Mouse (Mus musculus): Measurements from ENCODE around the gene Tmem199. TPM values are rescaled to one million over a fixed set of nuclear protein-coding genes. Genes with fewer than 3 reads are reported as not detected.

Gene Tmem199
- total RNA-seq, 2 experiments from 2014 or later, result 13.4 to 15.0 TPM

GRCm38 (mm10) chr11:78497071-78497541, 14.9 kb downstream of the Tmem199 start:
- intact Hi-C loops (cut with DNase I; ENCODE audit: low total_unique reads), result no loop called here
- no peak for DNase-seq

- DNase-seq, result peak; percentile 32
- intact Hi-C loops (cut with DNase I; ENCODE audit: low total_unique reads), result no loop called here
Measured at GRCm38 (mm10) chr11:78495904-78496303, 16.1 kb downstream of the Tmem199 start.

GRCm38 (mm10) chr11:78490781-78491241, 21.2 kb downstream of the Tmem199 start:
- DNase-seq, result no peak
- intact Hi-C loops (cut with DNase I; ENCODE audit: low total_unique reads), result no loop called here

GRCm38 (mm10) chr11:78488168-78488567, 23.8 kb downstream of the Tmem199 start:
- intact Hi-C loops (cut with DNase I; ENCODE audit: low total_unique reads), result no loop called here
- peak; percentile 63 for DNase-seq

- intact Hi-C loops (cut with DNase I; ENCODE audit: low total_unique reads), result no loop called here
- DNase-seq, result no peak
Measured at GRCm38 (mm10) chr11:78483639-78484038, 28.3 kb downstream of the Tmem199 start.

- intact Hi-C loops (cut with DNase I; ENCODE audit: low total_unique reads), result no loop called here
- DNase-seq, result no peak
Measured at GRCm38 (mm10) chr11:78475289-78475688, 36.7 kb downstream of the Tmem199 start.

- DNase-seq, result no peak
Measured at GRCm38 (mm10) chr11:78471326-78472103, 40.5 kb downstream of the Tmem199 start.

GRCm38 (mm10) chr11:78467932-78468331, 44.0 kb downstream of the Tmem199 start:
- intact Hi-C loops (cut with DNase I; ENCODE audit: low total_unique reads), result no loop called here
- DNase-seq, result no peak

More at GRCm38 (mm10) chr11:78471326-78472103, 40.5 kb downstream of the Tmem199 start:
- intact Hi-C loops (cut with DNase I; ENCODE audit: low total_unique reads), result no loop called here

GRCm38 (mm10) chr11:78467515-78467914, 44.5 kb downstream of the Tmem199 start:
- intact Hi-C loops (cut with DNase I; ENCODE audit: low total_unique reads), result no loop called here
- DNase-seq, result no peak

GRCm38 (mm10) chr11:78466242-78466912, 45.6 kb downstream of the Tmem199 start:
- intact Hi-C loops (cut with DNase I; ENCODE audit: low total_unique reads), result no loop called here
- no peak for DNase-seq

- DNase-seq, result peak; percentile 92
- intact Hi-C loops (cut with DNase I; ENCODE audit: low total_unique reads), result no loop called here
Measured at GRCm38 (mm10) chr11:78465568-78466180, 46.3 kb downstream of the Tmem199 start, which contains the start of gene Slc46a1. Slc46a1 (plus strand) TSS chr11:78465697.

GRCm38 (mm10) chr11:78465116-78465515, 46.9 kb downstream of the Tmem199 start:
- intact Hi-C loops (cut with DNase I; ENCODE audit: low total_unique reads), result no loop called here
- DNase-seq, result no peak

- DNase-seq, result no peak
- intact Hi-C loops (cut with DNase I; ENCODE audit: low total_unique reads), result no loop called here
Measured at GRCm38 (mm10) chr11:78463286-78464036, 48.5 kb downstream of the Tmem199 start.

GRCm38 (mm10) chr11:78462669-78463068, 49.3 kb downstream of the Tmem199 start:
- DNase-seq, result no peak
- intact Hi-C loops (cut with DNase I; ENCODE audit: low total_unique reads), result no loop called here

GRCm38 (mm10) chr11:78461894-78462293, 50.1 kb downstream of the Tmem199 start:
- no peak for DNase-seq
- intact Hi-C loops (cut with DNase I; ENCODE audit: low total_unique reads), result no loop called here

GRCm38 (mm10) chr11:78458740-78459139, 53.2 kb downstream of the Tmem199 start:
- DNase-seq, result no peak
- intact Hi-C loops (cut with DNase I; ENCODE audit: low total_unique reads), result no loop called here

All from gastrocnemius, postnatal 14 days (tissue).